Mouse (Mus musculus): ENCODE results near the gene Ccdc28a. TPM values are rescaled to one million over a fixed set of nuclear protein-coding genes. Genes with fewer than 3 reads are reported as not detected.

Ccdc28a gene
- polyA plus RNA-seq (2017; shearing (Covaris generic)), result 25.9 TPM

DNA sequence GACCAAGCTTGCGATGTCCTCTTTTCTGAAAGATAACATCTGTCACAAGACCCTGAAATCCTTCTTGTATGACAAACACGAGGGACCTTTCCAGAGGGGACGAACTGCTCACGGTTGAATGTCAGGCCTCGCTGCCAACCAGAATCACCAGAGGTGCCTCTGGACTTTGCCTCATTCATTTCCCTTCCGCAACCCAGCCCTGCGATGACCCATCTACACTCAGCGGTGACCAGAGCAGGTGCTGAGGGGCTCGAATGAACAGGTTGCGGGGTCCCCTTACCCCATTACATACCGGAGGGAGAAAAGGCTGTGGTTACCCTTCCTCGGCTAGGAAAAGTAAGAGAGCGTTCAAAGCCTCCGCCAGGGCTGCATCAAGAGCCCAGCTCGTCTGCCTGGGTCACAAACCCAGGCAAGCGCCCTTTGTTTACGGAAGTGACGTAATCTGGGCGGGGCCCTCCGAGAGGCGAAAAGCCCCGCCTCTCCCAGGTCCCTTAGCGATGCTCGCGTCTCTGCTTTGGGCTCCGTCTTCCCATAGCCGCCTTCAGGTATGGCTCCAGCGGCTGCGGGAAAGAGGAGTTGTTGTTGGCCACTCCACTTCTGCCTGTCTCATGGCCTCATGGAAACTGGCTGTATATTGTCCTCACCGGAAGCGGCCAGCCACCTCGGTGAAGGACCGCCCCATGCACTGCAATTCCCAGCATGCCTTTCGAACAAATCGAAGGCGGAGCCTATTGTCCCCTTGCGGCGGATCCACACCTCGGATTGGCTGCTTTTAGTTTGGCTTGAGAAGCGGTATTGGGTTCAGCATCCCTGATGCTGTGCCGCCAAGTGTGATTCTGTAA, at the start of gene Ccdc28a:
TSS of gene Ccdc28a (minus strand) at position 439 of the 842 bp plus-strand sequence.

DNA sequence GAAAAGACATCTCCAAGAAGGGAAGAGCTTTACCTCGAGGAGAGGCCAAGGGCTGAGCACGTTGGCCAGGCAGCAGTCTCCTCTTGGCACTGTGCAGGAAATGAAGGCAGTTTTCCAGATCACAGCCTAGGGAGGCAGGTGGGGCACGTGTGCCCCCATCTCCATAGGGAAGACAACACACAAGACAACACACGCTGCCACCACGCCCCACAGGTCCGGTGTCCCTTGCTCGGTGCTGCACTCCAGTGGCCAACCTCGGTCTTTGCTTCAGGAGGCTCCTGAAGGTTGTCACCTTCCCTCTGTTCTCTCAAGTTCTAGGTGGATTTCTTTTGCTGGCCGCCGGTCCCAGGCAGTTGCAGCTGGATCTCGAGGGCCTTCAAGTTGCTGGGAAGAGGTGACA, 24.1 kb downstream of the Ccdc28a start, which contains the start of gene Ect2l:
TSS of gene Ect2l (minus strand) at position 165 of the 400 bp plus-strand sequence.

Other genes starting within 250 kb of the Ccdc28a start
- 221 TPM for gene Abracl, start 211.7 kb downstream of the Ccdc28a start, polyA plus RNA-seq (2017; shearing (Covaris generic))
- gene Reps1, start 179.1 kb downstream of the Ccdc28a start, polyA plus RNA-seq (2017; shearing (Covaris generic)), result 123 TPM
- gene Ect2l, start 24.1 kb downstream of the Ccdc28a start, polyA plus RNA-seq (2017; shearing (Covaris generic)), result 0.54 TPM
- 0.13 TPM for gene Nhsl1, start 84.0 kb upstream of the Ccdc28a start, polyA plus RNA-seq (2017; shearing (Covaris generic))